Mouse (Mus musculus): Measurements from ENCODE around the gene Lama4. TPM values are rescaled to one million over a fixed set of nuclear protein-coding genes. Genes with fewer than 3 reads are reported as not detected.

Lama4 gene
- total and polyA plus RNA-seq, 2 experiments from 2014 or later, result 10.4 to 22.6 TPM

DNA sequence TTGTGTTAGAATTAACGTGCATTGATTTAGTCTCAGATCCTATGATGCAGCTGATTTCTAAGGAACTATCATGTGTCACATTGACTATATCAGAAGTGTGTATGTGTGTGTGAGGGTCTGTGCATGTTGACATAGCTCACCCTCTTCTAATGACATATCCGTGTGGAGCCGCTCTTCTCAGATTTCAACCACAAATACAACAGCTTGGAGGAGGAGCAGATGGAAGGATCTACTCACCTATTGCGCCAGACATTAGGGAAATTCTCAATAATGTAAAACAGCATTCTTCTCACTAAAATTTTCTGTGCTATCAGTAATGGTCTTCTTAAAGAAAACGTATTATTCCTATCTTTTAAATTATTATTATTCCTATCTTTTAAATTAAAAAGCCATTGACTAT, 191.4 kb downstream of the Lama4 start:
- Histone ChIP-seq H3K27ac (ENCODE audit: low read depth, low read length) (no peak overlapping the region), H3K4me3 (ENCODE audit: low read depth, low read length) (no peak overlapping the region), H3K9me3 (ENCODE audit: low read length) (no peaks in the 10 kb centered on the region), H3K4me1 (ENCODE audit: insufficient read depth) (no peaks in the 10 kb centered on the region), H3K4me2 (ENCODE audit: low read depth) (no peak overlapping the region), H3K9ac (no peak overlapping the region), H3K27me3 (ENCODE audit: insufficient read depth, low read length) (no peaks in the 10 kb centered on the region), H3K36me3 (ENCODE audit: insufficient read depth) (no peaks in the 10 kb centered on the region)
- no peak for TF ChIP-seq CTCF (IDR thresholded peaks at IDR 0.05; ENCODE audit: low read depth)
- DNase-seq (no peak), ATAC-seq (no peak)
- WGBS, result 91% methylated on average over 5 of the region's 5 CpGs

- H3K9ac ChIP-seq, result no peak overlapping the region
- no peaks in the 10 kb centered on the region for H3K27me3 ChIP-seq (ENCODE audit: insufficient read depth, low read length)
- no peaks in the 10 kb centered on the region for H3K9me3 ChIP-seq (ENCODE audit: low read length)
- DNase-seq (no peak), ATAC-seq (no peak)
- no peak overlapping the region for H3K4me2 ChIP-seq (ENCODE audit: low read depth)
- H3K4me3 ChIP-seq (ENCODE audit: low read depth, low read length), result no peak overlapping the region
- no peak overlapping the region for H3K27ac ChIP-seq (ENCODE audit: low read depth, low read length)
- TF ChIP-seq CTCF (IDR thresholded peaks at IDR 0.05; ENCODE audit: low read depth), result no peak
- WGBS, result 95% methylated on average over 1 of the region's 1 CpGs
- no peaks in the 10 kb centered on the region for H3K4me1 ChIP-seq (ENCODE audit: insufficient read depth)
- H3K36me3 ChIP-seq (ENCODE audit: insufficient read depth), result no peaks in the 10 kb centered on the region
Measured at GRCm38 (mm10) chr10:39157321-39157720, 192.0 kb downstream of the Lama4 start.

DNA sequence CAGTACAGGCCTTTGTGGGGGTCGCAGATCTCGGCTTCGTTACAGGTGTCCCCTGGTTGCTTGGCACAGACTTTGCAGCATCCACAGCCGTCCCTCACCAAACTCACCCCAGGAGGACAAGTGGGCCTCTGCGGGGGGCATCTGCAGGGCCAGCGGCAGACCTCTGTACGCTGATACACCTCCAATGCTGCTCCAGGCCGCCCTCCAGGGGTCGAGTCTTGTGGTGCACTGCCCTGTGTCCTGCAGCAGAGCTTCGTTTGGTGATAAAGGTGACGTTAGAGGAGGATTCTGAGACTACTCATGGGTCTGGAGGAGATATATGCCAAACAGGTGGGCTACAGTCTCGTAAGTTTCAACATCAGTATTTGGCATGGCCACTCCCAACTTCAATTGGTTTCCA, 193.0 kb downstream of the Lama4 start:
- WGBS, result 53% methylated on average over 12 of the region's 12 CpGs
- H3K27ac ChIP-seq (ENCODE audit: low read depth, low read length), result no peak overlapping the region
- no peak for TF ChIP-seq CTCF (IDR thresholded peaks at IDR 0.05; ENCODE audit: low read depth)
- H3K4me2 ChIP-seq (ENCODE audit: low read depth), result no peak overlapping the region
- DNase-seq, result no peak
- ATAC-seq, result no peak
- H3K36me3 ChIP-seq (ENCODE audit: insufficient read depth), result no peaks in the 10 kb centered on the region
- H3K27me3 ChIP-seq (ENCODE audit: insufficient read depth, low read length), result no peaks in the 10 kb centered on the region
- H3K9ac ChIP-seq, result no peak overlapping the region
- no peak overlapping the region for H3K4me3 ChIP-seq (ENCODE audit: low read depth, low read length)
- no peaks in the 10 kb centered on the region for H3K9me3 ChIP-seq (ENCODE audit: low read length)
- no peaks in the 10 kb centered on the region for H3K4me1 ChIP-seq (ENCODE audit: insufficient read depth)

Other genes with a start within 250 kb of the Lama4 start
- not detected in 2 replicates for gene Rfpl4b, start 143.7 kb upstream of the Lama4 start, total RNA-seq (2014; rRNA removed)
- not detected in 2 replicates for gene Rfpl4b, start 143.7 kb upstream of the Lama4 start, polyA plus RNA-seq (2015; fragmentation: Nextera tagmentation; extraction: Ambion mirVana)
- gene Fam229b, start 168.4 kb downstream of the Lama4 start, total RNA-seq (2014; rRNA removed), result 25.8 and 26.1 TPM in 2 replicates
- gene Fam229b, start 168.4 kb downstream of the Lama4 start, polyA plus RNA-seq (2015; fragmentation: Nextera tagmentation; extraction: Ambion mirVana), result 43.1 and 47.3 TPM in 2 replicates
- 7.6 and 8.2 TPM in 2 replicates for gene Tube1, start 168.5 kb downstream of the Lama4 start, total RNA-seq (2014; rRNA removed)
- 3.0 and 3.7 TPM in 2 replicates for gene Tube1, start 168.5 kb downstream of the Lama4 start, polyA plus RNA-seq (2015; fragmentation: Nextera tagmentation; extraction: Ambion mirVana)
- gene Ccn6, start 198.3 kb downstream of the Lama4 start, total RNA-seq (2014; rRNA removed), result 1.9 TPM in 1 of 2 replicates, not detected in the other
- gene Ccn6, start 198.3 kb downstream of the Lama4 start, polyA plus RNA-seq (2015; fragmentation: Nextera tagmentation; extraction: Ambion mirVana), result 0.18 and 0.21 TPM in 2 replicates

Data from forebrain, postnatal 0 days (tissue).